Mouse (Mus musculus) liver, embryonic 14.5 days (tissue): ENCODE measurements around the gene Triap1. TPM values are rescaled to one million over a fixed set of nuclear protein-coding genes. Genes with fewer than 3 reads are reported as not detected.
A peak's percentile ranks its signal among the peaks of the same experiment; 100 is the strongest.

Experiments
- ATAC-seq: fragments of 200-750 bp; cut with Nextera tagmentation; 2 replicates; pipeline ENCODE4 v1.8.0; 2017; ENCODE audit warnings: moderate number of reproducible peaks, mild to moderate bottlenecking, moderate library complexity; ENCODE audit not compliant: insufficient read depth
- DNase-seq, 3 experiments: peaks; one replicate each; pipeline ENCODE4 v3.0.0-alpha.2; 2012 to 2013; ENCODE audit warnings: low read depth in 3 of 3, low spot score in 3 of 3
- H3K27ac ChIP-seq: fragments of 300-500 bp; sonication (generic); 2 replicates; pipeline ENCODE4 v1.5.1; 2014; ENCODE audit warnings: moderate library complexity, mild to moderate bottlenecking, control low read depth, inconsistent platforms
- H3K27me3 ChIP-seq: fragments of 300-500 bp; sonication (generic); 2 replicates; pipeline ENCODE4 v1.6.1; 2014; ENCODE audit warnings: mild to moderate bottlenecking, low read length, moderate library complexity; ENCODE audit not compliant: control insufficient read depth, insufficient read depth
- H3K36me3 ChIP-seq: fragments of 300-500 bp; sonication (generic); replicated peaks from 2 replicates; pipeline ENCODE4 v1.6.1; 2014; ENCODE audit warnings: low read depth; ENCODE audit not compliant: control insufficient read depth, insufficient read depth
- H3K4me1 ChIP-seq, 2 experiments: fragments of 200-500 bp in 1 of 2; fragments of 300-500 bp in 1 of 2; sonication (generic) in 1 of 2; replicated peaks; 2 replicates each; pipeline ENCODE4 v1.6.1; 2012 to 2014; ENCODE audit warnings: antibody characterized with exemption in 1 of 2, inconsistent platforms in 1 of 2, low read length in 1 of 2; ENCODE audit not compliant: control insufficient read depth in 2 of 2, insufficient read depth in 2 of 2
- H3K4me2 ChIP-seq: fragments of 300-500 bp; sonication (generic); 2 replicates; pipeline ENCODE4 v1.6.1; 2014; ENCODE audit warnings: low read depth, mild to moderate bottlenecking, control low read depth, moderate library complexity
- H3K4me3 ChIP-seq, 2 experiments: fragments of 200-500 bp in 1 of 2; fragments of 300-500 bp in 1 of 2; sonication (generic) in 1 of 2; 2 replicates each; pipeline ENCODE4 v1.5.1; 2012 to 2014; ENCODE audit warnings: low read depth in 2 of 2, low read length in 2 of 2, mild to moderate bottlenecking in 2 of 2, control low read depth in 1 of 2, inconsistent platforms in 1 of 2, moderate library complexity in 1 of 2; ENCODE audit not compliant: insufficient read depth in 1 of 2
- H3K9ac ChIP-seq: fragments of 300-500 bp; sonication (generic); replicated peaks from 2 replicates; pipeline ENCODE4 v1.6.1; 2014; ENCODE audit warnings: mild to moderate bottlenecking, control low read depth, moderate library complexity
- H3K9me3 ChIP-seq: fragments of 300-500 bp; sonication (generic); 2 replicates; pipeline ENCODE4 v1.6.1; 2016; ENCODE audit warnings: low read length, mixed read lengths; ENCODE audit not compliant: control insufficient read depth
- CTCF ChIP-seq: IDR thresholded peaks from 2 replicates; pipeline ENCODE4 v1.5.1; 2016; ENCODE audit warnings: antibody characterized with exemption, low read depth, control low read depth
- EP300 ChIP-seq: IDR thresholded peaks from 2 replicates; pipeline ENCODE4 v1.6.1; 2016; ENCODE audit warnings: antibody characterized with exemption, low read depth
- WGBS: fragments of 180-500 bp; shearing (Covaris S2); extraction: QIAGEN DNeasy Blood & Tissue Kit; methylation state at CpG from one replicate; pipeline ENCODE4 v1.1.7; 2014; ENCODE audit not compliant: insufficient replicate concordance; 5-methylcytosine and 5-hydroxymethylcytosine counted together
- polyA plus RNA-seq, 2 experiments: library from polyadenylated mRNA; depleted of rRNA in 1 of 2; stranded (reverse) in 1 of 2; unstranded in 1 of 2; fragments of >200 nt; fragmentation: Nextera tagmentation in 1 of 2; extraction: Ambion mirVana in 1 of 2; gene quantifications; 2 replicates each; pipeline versions ENCODE4 v1.2.1 to v1.2.3; 2012 to 2014

Gene Triap1
- polyA plus RNA-seq, 2 experiments: 15.4 to 28.9 TPM

DNA sequence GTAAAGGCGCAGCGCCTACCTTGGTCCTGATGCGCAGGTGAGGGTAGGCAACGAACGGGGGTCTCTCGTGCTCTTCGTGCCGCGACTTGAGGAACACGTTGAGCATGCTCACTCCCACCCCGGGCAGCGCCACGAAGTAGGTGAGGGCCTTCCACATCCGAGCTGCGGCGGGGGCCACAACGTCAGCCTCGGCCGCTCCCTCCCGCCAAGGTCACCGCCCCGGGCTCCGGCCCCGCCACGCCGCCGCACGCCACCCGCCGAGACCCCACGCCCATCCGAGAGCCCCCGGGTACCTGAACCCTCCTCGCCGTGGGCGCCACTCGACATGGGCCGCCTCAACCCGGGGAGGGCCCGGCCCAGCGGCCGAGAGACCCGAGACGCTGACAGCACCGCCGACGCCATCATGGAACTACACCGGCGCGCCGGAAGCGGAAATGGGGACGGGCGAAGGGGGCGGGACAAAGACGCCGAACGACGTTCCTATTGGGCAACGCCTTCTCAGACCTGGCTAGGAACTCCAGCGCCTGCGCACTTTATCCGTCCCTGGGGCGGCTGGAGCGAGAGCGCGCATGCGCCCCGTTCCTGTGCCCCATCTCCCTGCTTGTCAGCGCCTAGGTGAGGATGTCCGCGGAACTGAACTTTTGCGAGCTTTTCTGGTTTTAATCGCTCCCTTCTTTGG lies 7.7 kb downstream of the Triap1 start, which contains the start of gene Cox6a1:
Gene Cox6a1, minus strand, starts transcription at position 436 of the 679 bp plus-strand sequence.
- peak; percentile 56 for TF ChIP-seq CTCF
- no peak for TF ChIP-seq EP300
- ATAC-seq (peak; percentile 88), DNase-seq (peak; percentile 95 to 97 (median 96))
- WGBS: under 1% methylated on average over 71 of the region's 74 CpGs
- Histone ChIP-seq H3K4me3 (peak within 1 kb of the TSS; percentile 82 to 94), H3K9me3 (no peaks in the 10 kb centered on the region), H3K9ac (peak within 1 kb of the TSS; percentile 80), H3K27ac (peak within 1 kb of the TSS; percentile 47), H3K4me2 (peak within 1 kb of the TSS; percentile 86), H3K36me3 (peaks cover 28% of the 10 kb centered on the region), H3K4me1 (peaks cover 5 to 11% of the 10 kb centered on the region in 2 experiments), H3K27me3 (no peaks in the 10 kb centered on the region)

DNA sequence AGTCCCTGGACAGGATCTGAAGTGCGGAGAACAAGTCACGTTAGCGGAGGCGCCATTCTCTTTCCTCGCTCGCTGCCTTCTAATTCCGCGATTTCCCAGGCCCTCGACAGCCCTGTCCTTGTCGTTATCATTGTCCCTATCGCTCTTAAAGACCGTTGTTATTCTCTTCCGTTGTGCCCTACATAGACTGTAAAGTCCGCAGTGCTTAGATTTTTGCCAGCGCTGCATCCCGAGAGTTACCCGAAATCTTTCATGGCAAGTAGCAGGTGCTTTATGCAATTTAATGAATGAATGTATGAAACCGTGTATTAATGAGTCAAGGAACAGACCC lies 8.2 kb downstream of the Triap1 start:
- Histone ChIP-seq H3K9ac (peak overlapping the region; percentile 80), H3K4me3 (peak overlapping the region; percentile 82 to 94), H3K4me1 (peaks cover 5 to 11% of the 10 kb centered on the region in 2 experiments), H3K36me3 (peaks cover 23% of the 10 kb centered on the region), H3K27ac (peak overlapping the region; percentile 41), H3K9me3 (no peaks in the 10 kb centered on the region), H3K4me2 (peak overlapping the region; percentile 86), H3K27me3 (no peaks in the 10 kb centered on the region)
- whole genome bisulfite sequencing: under 1% methylated on average over 18 of the region's 18 CpGs
- DNase-seq (no peak), ATAC-seq (peak; percentile 59)
- TF ChIP-seq EP300 (no peak), CTCF (no peak)

DNA sequence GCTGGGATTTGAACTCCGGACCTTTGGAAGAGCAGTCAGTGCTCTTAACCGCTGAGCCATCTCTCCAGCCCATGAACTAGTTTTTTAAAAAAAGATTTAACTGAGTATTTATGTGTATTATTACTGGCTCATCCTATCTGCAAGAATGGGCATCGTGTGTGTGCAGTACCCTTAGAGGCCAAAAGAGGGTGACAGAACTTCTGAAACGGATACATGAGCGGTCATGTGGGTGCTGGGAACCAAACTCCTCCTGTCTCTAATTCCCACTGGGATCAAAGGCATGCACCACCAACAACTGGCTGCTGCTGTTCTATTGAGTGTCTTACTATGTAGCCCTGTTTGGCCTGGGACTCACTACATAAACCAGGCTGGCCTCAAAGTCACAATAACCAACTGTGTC lies 10.3 kb downstream of the Triap1 start:
- ATAC-seq (no peak), DNase-seq (no peak)
- Histone ChIP-seq H3K4me1 (peaks cover 5 to 11% of the 10 kb centered on the region in 2 experiments), H3K4me3 (no peak overlapping the region), H3K4me2 (no peak overlapping the region), H3K27me3 (no peaks in the 10 kb centered on the region), H3K36me3 (peaks cover 6% of the 10 kb centered on the region), H3K27ac (no peak overlapping the region), H3K9me3 (no peaks in the 10 kb centered on the region), H3K9ac (no peak overlapping the region)
- 67% methylated on average over 5 of the region's 5 CpGs for WGBS
- TF ChIP-seq CTCF (peak; percentile 29), EP300 (no peak)

DNA sequence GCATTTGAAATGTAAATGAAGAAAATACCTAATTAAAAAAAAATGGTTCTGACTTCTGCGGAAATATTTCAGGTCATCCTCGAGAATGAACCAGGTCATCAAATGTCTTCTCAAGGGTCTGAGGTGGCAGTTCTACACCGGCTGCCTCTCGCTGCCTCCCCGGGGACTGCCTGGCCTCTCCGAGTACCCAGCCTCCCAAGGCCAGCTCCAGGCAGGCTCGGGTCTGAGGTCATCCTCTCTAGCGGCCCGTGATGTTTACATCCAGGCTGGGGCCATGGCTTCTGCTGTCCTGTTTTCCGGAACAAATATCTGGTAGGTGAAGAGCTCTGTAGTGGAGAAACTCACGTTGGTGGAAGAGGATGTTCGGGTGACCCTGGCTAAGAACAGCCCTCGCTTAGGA lies 14.0 kb downstream of the Triap1 start:
- 46% methylated on average over 13 of the region's 13 CpGs for WGBS
- ATAC-seq: no peak

DNA sequence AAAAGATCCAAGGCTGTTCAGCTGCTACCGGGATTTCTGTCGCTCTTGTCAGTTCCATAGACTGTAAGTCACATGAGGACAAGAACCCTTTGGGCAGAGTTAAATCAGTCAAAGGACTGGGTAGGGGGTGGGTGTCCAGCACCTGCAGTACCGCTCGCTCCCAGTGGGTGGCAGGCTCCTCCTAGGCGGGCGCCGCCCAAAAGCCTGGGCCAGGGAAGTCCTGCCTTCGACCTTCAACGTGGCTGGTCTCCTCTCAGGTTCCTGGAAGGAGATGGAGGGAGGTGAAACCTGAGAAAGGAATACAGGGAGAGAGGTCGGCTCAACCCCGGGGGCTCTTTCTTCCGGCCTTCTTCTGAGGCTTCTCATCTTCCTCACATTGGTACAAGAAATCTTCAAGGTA lies 17.8 kb downstream of the Triap1 start:
- H3K27ac ChIP-seq: no peak overlapping the region
- ATAC-seq: no peak
- H3K9ac ChIP-seq: no peak overlapping the region
- H3K4me3 ChIP-seq: no peak overlapping the region
- H3K9me3 ChIP-seq: no peaks in the 10 kb centered on the region
- no peak for DNase-seq
- no peaks in the 10 kb centered on the region for H3K4me1 ChIP-seq
- WGBS: 4% methylated on average over 12 of the region's 12 CpGs
- TF ChIP-seq CTCF (peak; percentile 97), EP300 (no peak)
- no peak overlapping the region for H3K4me2 ChIP-seq
- peaks cover 6% of the 10 kb centered on the region; the same call in 1 of the 2 replicates for H3K27me3 ChIP-seq
- no peaks in the 10 kb centered on the region for H3K36me3 ChIP-seq

More for the DNA sequence above, 14.0 kb downstream of the Triap1 start:
- no peak overlapping the region for H3K9ac ChIP-seq
- TF ChIP-seq EP300 (no peak), CTCF (no peak)
- no peak overlapping the region for H3K27ac ChIP-seq
- no peaks in the 10 kb centered on the region for H3K36me3 ChIP-seq
- no peaks in the 10 kb centered on the region for H3K9me3 ChIP-seq
- H3K4me1 ChIP-seq: no peaks in the 10 kb centered on the region
- H3K27me3 ChIP-seq: no peaks in the 10 kb centered on the region
- H3K4me2 ChIP-seq: no peak overlapping the region
- DNase-seq: no peak
- H3K4me3 ChIP-seq: no peak overlapping the region
